Mouse (Mus musculus) testis, postnatal 10 days (tissue): ENCODE results near the gene Gabrb1.

Experiments used
- DNase-seq: peaks from one replicate; pipeline ENCODE4 v3.0.0; 2021; ENCODE audit warnings: low spot score

The Gabrb1 gene

DNA sequence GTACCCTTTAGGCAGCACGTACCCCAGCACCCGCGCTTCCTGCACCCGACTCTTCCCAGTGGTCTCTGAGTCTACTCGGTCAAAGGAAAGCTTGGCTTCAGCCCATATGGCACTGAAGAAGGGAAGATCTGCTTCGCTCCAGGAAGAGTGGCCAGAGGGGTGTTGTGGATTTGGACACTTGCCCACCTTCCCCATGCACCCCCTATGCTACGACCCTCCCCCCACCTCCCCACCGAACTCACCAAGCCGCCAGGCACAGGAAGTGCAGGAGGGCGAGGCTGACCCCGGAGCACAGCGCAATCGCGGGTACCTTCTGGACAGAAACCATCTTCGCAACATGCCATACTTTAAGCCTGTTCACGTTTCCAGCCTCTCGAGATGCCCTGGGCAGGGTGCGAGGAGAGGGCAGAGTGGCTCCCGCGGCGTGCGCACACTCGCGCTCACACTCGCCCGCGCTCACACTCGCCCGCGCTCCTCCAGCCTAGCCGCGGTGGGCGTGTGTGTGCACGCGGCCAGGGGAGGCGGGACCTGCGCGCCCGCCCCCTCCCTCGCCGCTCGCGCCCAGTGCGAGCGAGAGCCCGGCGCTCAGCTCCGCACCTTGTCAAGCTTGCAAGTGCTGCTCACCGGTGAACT is at the start of gene Gabrb1:
Gene Gabrb1, plus strand, starts transcription at position 632 of the 633 bp plus-strand sequence.
- DNase-seq = peak; percentile 51

GRCm38 (mm10) chr5:71608735-71609134 is 49.2 kb upstream of the Gabrb1 start:
- DNase-seq = no peak

DNA sequence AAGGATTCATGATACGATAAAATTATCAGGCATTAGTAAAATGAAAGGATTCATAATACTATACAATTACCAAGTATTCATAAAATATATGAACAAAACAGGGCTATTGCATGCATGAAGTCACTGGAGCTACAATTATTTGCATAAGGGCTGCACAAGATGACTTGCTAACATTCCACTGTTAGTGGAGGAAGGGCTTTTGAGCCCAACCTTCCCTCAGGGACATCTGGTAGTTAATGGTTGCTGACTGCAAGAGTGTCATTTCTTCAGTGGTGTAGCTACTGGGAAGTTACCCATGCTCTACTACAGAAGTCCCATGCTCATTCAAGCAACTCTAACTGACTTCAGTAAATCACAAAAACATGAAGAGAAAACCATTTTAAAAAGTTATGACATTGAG is 43.6 kb upstream of the Gabrb1 start:
- DNase-seq = no peak

DNA sequence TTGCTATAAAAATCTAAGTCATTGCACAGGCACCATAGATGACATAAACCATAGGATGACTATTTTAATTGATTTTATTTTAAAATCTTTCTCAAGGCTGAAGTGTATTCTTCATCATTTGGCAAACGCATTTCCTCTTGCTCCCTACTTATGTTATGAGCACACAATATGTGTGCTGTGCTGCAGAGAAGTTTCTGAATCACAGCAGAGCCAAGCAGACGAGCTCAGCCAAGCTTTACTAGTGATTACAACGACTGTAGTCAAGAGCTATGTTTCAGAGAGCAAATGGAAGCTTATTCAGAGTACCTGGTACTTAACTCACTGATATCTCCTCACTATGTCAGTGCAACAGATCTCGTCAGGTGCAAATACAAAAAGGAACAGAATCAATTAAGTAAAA is 41.2 kb upstream of the Gabrb1 start:
- no peak for DNase-seq

DNA sequence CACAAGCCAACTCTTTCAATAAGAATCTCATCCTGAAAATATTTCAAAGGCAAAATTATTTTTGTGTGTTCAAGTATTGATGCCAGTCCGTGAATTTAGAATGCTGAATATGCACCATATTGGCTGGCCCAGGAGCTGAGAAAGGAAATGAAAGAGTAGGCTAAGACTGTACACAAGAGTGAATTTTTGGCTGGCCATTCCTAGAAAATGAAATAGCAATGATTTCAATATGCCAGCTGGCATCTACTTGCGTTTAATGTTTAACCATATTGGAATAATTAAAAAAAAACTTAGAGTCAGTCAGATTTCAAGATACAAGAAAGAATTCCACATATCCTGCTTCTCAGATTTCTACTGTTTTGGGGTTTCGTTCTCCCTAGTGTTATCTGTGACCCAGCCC is 30.1 kb upstream of the Gabrb1 start:
- no peak for DNase-seq

- DNase-seq = no peak
Measured at GRCm38 (mm10) chr5:71639804-71640203, 18.1 kb upstream of the Gabrb1 start.

DNA sequence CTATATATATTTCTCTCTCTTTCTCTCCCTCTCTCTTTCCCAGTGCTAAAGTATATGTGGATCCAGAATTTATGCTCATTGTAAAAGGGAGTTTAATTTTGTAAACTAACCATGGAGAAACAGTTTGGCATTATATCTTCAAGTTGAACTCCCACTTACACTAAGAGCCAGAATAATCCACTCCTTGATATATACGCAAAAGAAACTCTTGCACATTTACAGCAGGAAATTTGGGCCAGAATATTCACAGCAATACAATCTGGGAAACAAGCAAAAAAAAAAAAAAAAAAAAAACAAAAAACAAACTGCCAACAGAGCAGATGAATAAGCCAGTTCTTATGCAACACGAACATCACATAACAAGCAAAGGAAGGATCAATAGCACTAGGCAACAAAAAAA is 9.8 kb upstream of the Gabrb1 start:
- no peak for DNase-seq

- DNase-seq = no peak
Measured at GRCm38 (mm10) chr5:71654056-71654455, 3.9 kb upstream of the Gabrb1 start.

DNA sequence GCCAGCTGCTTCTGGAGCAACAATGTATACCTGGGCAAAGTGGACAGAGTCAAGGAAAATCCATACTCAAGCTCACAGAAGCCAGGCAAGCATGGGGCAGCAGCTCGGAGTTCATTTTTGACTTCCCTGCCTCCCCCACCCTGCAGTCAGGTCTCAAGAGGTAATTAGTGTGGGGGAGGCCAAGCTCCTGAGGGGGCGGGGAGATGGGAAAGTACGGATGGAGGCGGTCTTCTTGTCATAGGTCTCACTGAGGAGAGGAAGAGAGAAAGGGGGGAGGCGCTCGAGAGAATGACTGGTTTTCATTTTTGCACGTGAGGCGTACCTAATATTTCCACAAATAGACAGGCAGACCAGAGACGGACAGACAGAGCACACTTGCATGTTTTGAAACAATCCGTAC is 1.1 kb upstream of the Gabrb1 start:
- DNase-seq = no peak

DNA sequence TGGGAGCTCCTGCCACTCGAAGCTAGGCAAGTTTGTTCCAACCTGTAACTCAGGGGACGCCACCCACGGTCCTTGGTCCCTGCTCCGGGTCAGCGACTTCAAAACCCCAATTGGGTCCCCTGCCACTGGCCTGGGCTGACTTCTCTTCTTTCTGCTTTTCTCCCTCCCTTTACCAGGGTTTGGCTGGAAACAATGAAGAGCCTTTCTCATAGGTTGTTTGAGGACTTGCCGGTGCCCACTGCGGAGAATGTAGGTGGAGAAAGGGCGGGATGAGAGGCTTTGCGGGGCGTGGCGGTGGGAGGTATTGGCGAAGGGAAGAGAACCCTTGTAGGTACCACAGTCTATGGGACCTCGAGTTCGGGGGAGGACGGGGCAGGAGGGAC is 193 bp downstream of the Gabrb1 start, which contains the start of gene Gabra4:
Gene Gabra4, minus strand, starts transcription at position 194 of the 383 bp plus-strand sequence.
- DNase-seq = peak; percentile 41

DNA sequence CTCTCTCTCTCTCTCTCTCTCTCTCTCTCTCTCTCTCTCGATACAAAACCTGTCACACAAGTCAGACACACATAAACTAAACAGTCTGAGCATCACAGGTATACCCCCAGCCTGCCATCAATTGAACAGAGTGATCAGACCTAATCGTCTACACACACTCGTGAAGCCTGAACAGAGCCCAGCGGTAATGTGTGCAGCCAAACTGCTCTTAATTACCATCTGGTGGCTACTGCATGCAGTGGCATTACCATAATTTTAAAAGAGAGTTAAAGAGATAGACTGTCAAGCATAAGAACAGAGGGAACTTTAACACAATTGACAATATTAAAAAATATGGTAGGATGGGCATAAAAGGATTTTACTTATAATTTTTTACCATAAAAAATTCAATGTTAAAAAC is 7.7 kb downstream of the Gabrb1 start:
- DNase-seq = no peak

DNA sequence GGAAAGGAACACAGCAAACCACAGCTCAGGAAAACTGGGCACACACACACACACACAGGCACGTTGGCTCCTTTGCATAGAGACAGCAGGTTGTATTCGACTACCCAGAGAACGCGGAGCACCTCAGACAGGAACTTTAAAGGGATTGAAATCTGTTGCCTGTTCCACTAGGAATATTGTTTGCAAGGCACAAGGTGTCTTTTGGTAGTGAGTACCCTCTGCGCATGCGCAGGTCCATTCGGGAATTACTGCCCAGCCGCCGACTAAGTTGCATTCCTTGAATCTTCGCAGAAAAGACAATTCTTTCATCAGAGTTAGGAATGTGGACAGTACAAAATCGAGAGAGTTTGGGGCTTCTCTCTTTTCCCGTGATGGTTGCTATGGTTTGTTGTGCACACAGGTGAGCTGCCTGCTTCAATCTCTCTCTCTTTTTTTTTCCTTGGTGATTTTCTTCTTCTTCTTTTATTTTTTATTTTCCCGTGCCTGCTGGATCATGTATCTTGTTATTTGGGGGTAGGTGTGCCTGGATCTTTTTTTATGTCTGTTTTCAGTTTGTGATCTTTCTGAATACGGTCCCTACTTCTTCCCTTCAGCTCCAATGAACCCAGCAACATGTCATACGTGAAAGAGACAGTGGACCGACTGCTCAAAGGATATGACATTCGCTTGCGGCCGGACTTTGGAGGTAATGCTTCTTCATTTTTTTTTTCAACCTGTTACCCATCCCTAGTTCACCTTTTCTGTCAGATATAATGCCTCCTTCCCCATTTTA is 42.0 kb downstream of the Gabrb1 start:
- peak; percentile 71 for DNase-seq

- peak; percentile 59 for DNase-seq
Measured at GRCm38 (mm10) chr5:71700468-71701272, 42.8 kb downstream of the Gabrb1 start.

GRCm38 (mm10) chr5:71701273-71701614 is 43.3 kb downstream of the Gabrb1 start:
- DNase-seq = no peak

GRCm38 (mm10) chr5:71732931-71733792 is 75.2 kb downstream of the Gabrb1 start:
- no peak for DNase-seq

DNA sequence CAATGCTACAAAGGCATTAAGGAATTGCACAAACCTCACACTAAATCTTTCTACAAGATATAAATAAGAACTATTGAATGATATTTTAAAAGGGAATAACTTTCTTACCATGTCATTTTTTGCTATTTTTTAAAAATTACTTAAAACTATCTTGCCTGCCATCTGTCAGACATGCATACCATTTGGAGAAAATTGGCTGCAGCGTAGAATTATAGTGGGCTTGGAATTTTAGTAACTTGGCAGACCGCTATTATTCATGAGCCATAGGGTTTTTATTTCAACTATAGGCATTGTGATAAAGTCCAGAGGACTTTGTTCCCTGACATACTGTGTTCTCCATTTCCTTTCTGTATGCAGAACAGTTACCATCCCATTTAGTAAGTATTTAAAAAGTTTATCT is 89.5 kb downstream of the Gabrb1 start:
- DNase-seq = no peak

DNA sequence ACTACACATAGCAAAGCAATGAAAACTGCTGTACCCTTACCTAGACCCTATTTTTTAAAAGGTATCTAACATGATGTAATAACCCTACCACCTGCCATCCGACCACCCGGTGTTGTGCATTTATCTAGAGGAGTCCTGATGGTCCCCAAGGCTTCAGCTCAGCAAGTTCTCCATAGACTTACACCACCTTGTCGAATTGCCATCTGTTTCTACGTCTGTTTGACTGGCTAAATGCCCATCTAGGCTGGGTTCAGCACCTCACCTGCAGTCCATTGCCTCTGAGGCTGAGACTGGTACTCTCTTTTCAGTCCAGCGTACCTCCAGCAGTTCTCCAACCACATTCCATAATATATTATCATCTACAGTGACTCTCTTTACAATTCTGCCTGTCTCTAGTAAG is 96.1 kb downstream of the Gabrb1 start:
- no peak for DNase-seq

DNA sequence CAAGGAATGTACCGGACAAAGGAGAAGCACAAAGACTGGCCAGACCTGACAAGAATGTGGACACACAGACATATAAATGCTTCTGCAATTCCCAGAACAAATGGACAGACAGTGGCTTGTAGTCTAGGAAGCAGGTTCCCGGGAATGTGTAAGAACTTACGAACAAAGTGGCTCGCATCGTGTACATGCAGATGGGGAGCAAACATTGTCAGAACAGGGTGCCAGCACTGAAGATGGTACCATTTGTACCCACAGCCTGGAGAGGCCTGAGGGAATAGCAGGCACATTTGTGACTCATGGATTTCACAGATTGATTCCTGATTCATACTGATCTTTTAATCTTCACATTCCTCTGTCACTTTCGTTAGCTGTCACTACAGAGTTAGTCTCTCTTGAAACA is 103.2 kb downstream of the Gabrb1 start:
- DNase-seq = no peak

- DNase-seq = no peak
Measured at GRCm38 (mm10) chr5:71781514-71782179, 123.7 kb downstream of the Gabrb1 start.

DNA sequence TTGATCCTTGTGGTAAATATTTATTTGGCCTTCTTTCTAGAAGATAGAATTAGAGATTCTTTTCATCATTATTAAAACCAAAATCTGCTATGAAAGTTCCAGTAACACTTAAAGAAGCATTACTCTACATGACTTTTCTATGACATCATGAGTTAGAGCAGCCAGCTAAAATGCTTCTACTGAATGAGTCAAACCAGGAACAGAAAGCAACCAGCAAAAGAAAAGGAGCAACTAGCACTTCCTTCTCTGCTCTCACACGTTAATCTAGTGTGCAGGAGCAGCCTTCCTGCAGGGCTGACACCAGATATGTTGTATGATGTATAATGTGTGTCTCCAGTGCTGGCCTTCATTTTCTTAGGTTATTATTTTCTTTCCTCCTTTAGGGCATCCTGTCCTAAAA is 164.9 kb downstream of the Gabrb1 start:
- no peak for DNase-seq

- DNase-seq = no peak
Measured at GRCm38 (mm10) chr5:71828342-71828741, 170.4 kb downstream of the Gabrb1 start.
